Mouse (Mus musculus) kidney, adult 2 months (tissue): ENCODE measurements at regions not wholly inside any gene's neighbourhood (a gene's known extent, or its start where the extent isn't known, plus 50 kb on each side); places are given as distances from the start of the nearest gene placed in this dataset.
A peak's percentile ranks its signal among the peaks of the same experiment; 100 is the strongest.

ENCODE experiments used
- DNase-seq: peaks from one replicate; pipeline ENCODE4 v3.0.0; 2021
- H3K27ac ChIP-seq: fragments of 200-500 bp; 2 replicates; pipeline ENCODE4 v1.5.1; 2012; ENCODE audit warnings: low read depth, low read length, control low read depth, inconsistent platforms; ENCODE audit not compliant: insufficient read depth
- H3K27me3 ChIP-seq: fragments of 200-500 bp; replicated peaks from 2 replicates; pipeline ENCODE4 v1.6.1; 2012; ENCODE audit warnings: mild to moderate bottlenecking, moderate library complexity, low read length, inconsistent platforms; ENCODE audit not compliant: control insufficient read depth, insufficient read depth
- H3K36me3 ChIP-seq: fragments of 200-500 bp; 2 replicates; pipeline ENCODE4 v1.6.1; 2012; ENCODE audit warnings: mild to moderate bottlenecking, moderate library complexity, low read length, inconsistent platforms; ENCODE audit not compliant: control insufficient read depth, insufficient read depth
- H3K4me1 ChIP-seq: fragments of 200-500 bp; 2 replicates; pipeline ENCODE4 v1.6.1; 2011; ENCODE audit warnings: low read length; ENCODE audit not compliant: control insufficient read depth, insufficient read depth
- H3K4me3 ChIP-seq: fragments of 200-500 bp; 2 replicates; pipeline ENCODE4 v1.5.1; 2011; ENCODE audit warnings: mild to moderate bottlenecking, low read depth, low read length, control low read depth; ENCODE audit not compliant: insufficient read depth
- CTCF ChIP-seq: fragments of 200-500 bp; conservative IDR thresholded peaks from 2 replicates; pipeline ENCODE4 v1.5.1; 2011; ENCODE audit warnings: low read depth, mild to moderate bottlenecking, control low read depth, low read length, moderate library complexity, mixed read lengths; ENCODE audit not compliant: insufficient read depth, insufficient read length
- POLR2A ChIP-seq: fragments of 200-500 bp; IDR thresholded peaks from one replicate; pipeline ENCODE4 v1.6.1; 2011; ENCODE audit warnings: low read depth, low read length, control low read depth
- WGBS: fragments of 180-500 bp; shearing (Covaris S2); methylation state at CpG from one replicate; pipeline ENCODE4 v1.1.7; 2018; 5-methylcytosine and 5-hydroxymethylcytosine counted together

- H3K27me3 ChIP-seq, result no peaks in the 10 kb centered on the region
- no peak overlapping the region for H3K4me3 ChIP-seq
- no peaks in the 10 kb centered on the region for H3K4me1 ChIP-seq
- no peaks in the 10 kb centered on the region for H3K36me3 ChIP-seq
- H3K27ac ChIP-seq, result no peak overlapping the region
- no peak for DNase-seq
- TF ChIP-seq CTCF (no peak), POLR2A (no peak)
These were observed 156.7 kb upstream of the Rgs1 start for GRCm38 (mm10) chr1:144405724-144406123.

GRCm38 (mm10) chr1:144405031-144405430, 156.0 kb upstream of the Rgs1 start:
- H3K27ac ChIP-seq, result no peak overlapping the region
- DNase-seq, result no peak
- H3K36me3 ChIP-seq, result no peaks in the 10 kb centered on the region
- TF ChIP-seq CTCF (no peak), POLR2A (no peak)
- H3K4me3 ChIP-seq, result no peak overlapping the region
- H3K4me1 ChIP-seq, result no peaks in the 10 kb centered on the region
- WGBS, result 51% methylated on average over 3 of the region's 3 CpGs
- no peaks in the 10 kb centered on the region for H3K27me3 ChIP-seq

GRCm38 (mm10) chr1:144379991-144380594, 131.1 kb upstream of the Rgs1 start:
- no peak overlapping the region for H3K4me3 ChIP-seq
- 44% methylated on average over 3 of the region's 3 CpGs for WGBS
- H3K36me3 ChIP-seq, result no peaks in the 10 kb centered on the region
- TF ChIP-seq POLR2A (no peak), CTCF (0 out of 2 replicates have a peak, but pooled peaks have one; percentile 10)
- no peaks in the 10 kb centered on the region for H3K4me1 ChIP-seq
- peak; percentile 10 for DNase-seq
- H3K27me3 ChIP-seq, result no peaks in the 10 kb centered on the region
- no peak overlapping the region for H3K27ac ChIP-seq

GRCm38 (mm10) chr1:144374121-144374520, 125.1 kb upstream of the Rgs1 start:
- no peak for DNase-seq
- Histone ChIP-seq H3K36me3 (no peaks in the 10 kb centered on the region), H3K27ac (no peak overlapping the region), H3K4me3 (no peak overlapping the region), H3K27me3 (no peaks in the 10 kb centered on the region), H3K4me1 (no peaks in the 10 kb centered on the region)
- TF ChIP-seq CTCF, result no peak
- TF ChIP-seq POLR2A, result no peak

GRCm38 (mm10) chr1:144367492-144367891, 118.5 kb upstream of the Rgs1 start:
- peak; percentile 3 for DNase-seq
- TF ChIP-seq POLR2A (no peak), CTCF (no peak)
- WGBS, result 56% methylated on average over 3 of the region's 3 CpGs
- H3K36me3 ChIP-seq, result no peaks in the 10 kb centered on the region
- H3K4me1 ChIP-seq, result no peaks in the 10 kb centered on the region
- no peaks in the 10 kb centered on the region for H3K27me3 ChIP-seq
- no peak overlapping the region for H3K27ac ChIP-seq
- H3K4me3 ChIP-seq, result no peak overlapping the region

GRCm38 (mm10) chr1:144355560-144356310, 106.7 kb upstream of the Rgs1 start:
- H3K27ac ChIP-seq, result no peak overlapping the region
- no peak overlapping the region for H3K4me3 ChIP-seq
- DNase-seq, result no peak
- TF ChIP-seq CTCF (no peak), POLR2A (no peak)
- 79% methylated on average over 4 of the region's 4 CpGs for WGBS
- H3K36me3 ChIP-seq, result no peaks in the 10 kb centered on the region
- H3K27me3 ChIP-seq, result no peaks in the 10 kb centered on the region
- no peaks in the 10 kb centered on the region for H3K4me1 ChIP-seq

GRCm38 (mm10) chr1:144355041-144355440, 106.0 kb upstream of the Rgs1 start:
- H3K27ac ChIP-seq, result no peak overlapping the region
- H3K27me3 ChIP-seq, result no peaks in the 10 kb centered on the region
- H3K4me1 ChIP-seq, result no peaks in the 10 kb centered on the region
- no peak for TF ChIP-seq CTCF
- no peak for TF ChIP-seq POLR2A
- 74% methylated on average over 3 of the region's 3 CpGs for WGBS
- no peaks in the 10 kb centered on the region for H3K36me3 ChIP-seq
- no peak overlapping the region for H3K4me3 ChIP-seq
- no peak for DNase-seq
